ENCODE assay signal across 9 mouse cellular contexts in genomic region chr7:143008996-143009665, GRCm38 (mm10). TPM values are rescaled to one million over a fixed set of nuclear protein-coding genes. Genes with fewer than 3 reads are reported as not detected.
DNase-seq lines count a peak whose midpoint lies in the region; ATAC-seq and TF ChIP-seq lines count a peak whose summit lies in the region.
"Had no signal": no experiment of that assay in that cellular context is flagged by ENCODE, and none has a peak within 500 bp of the region (broad histone marks: within the 10 kb centered on the region; RNA-seq: fewer than 3 reads in every experiment).

No protein-coding gene starts in this region.

- H3K4me2 ChIP-seq in forebrain, embryonic 12.5 days: no peak overlapping the region
- no peak overlapping the region for H3K4me2 ChIP-seq in hindbrain, embryonic 12.5 days (replicated peaks)
- H3K4me2 ChIP-seq in limb, embryonic 14.5 days (replicated peaks; ENCODE audit: low read depth, low read length, severe bottlenecking): peak overlapping the region; percentile 36
- no peak overlapping the region; the same call in 1 of the 2 replicates for H3K4me2 ChIP-seq in neural tube, embryonic 13.5 days

- DNase-seq in heart, adult 11 months: peak; percentile 97
- no peak for DNase-seq in heart, postnatal 25 days (ENCODE audit: low spot score)
- DNase-seq in limb, embryonic 14.5 days (ENCODE audit: low spot score): peak; percentile 88
- no peak for DNase-seq in urinary bladder, postnatal 10 days (ENCODE audit: low spot score)
- DNase-seq in urinary bladder, adult 2 months (ENCODE audit: low spot score): no peak

- 67% methylated on average over 3 of the region's 4 CpGs for WGBS in forebrain, embryonic 12.5 days
- 67% methylated on average over 3 of the region's 4 CpGs for WGBS in hindbrain, embryonic 12.5 days
- WGBS in limb, embryonic 14.5 days: 22% methylated on average over 3 of the region's 4 CpGs
- 38% methylated on average over 3 of the region's 4 CpGs for WGBS in neural tube, embryonic 13.5 days

- H3K36me3 ChIP-seq in forebrain, embryonic 12.5 days (replicated peaks): no peaks in the 10 kb centered on the region
- no peaks in the 10 kb centered on the region for H3K36me3 ChIP-seq in hindbrain, embryonic 12.5 days
- H3K36me3 ChIP-seq in limb, embryonic 14.5 days (ENCODE audit: control insufficient read depth, insufficient read depth, low read length): no peaks in the 10 kb centered on the region
- no peaks in the 10 kb centered on the region for H3K36me3 ChIP-seq in neural tube, embryonic 13.5 days

- TF ChIP-seq POLR2A in limb, embryonic 14.5 days (IDR thresholded peaks at IDR 0.05; ENCODE audit: borderline replicate concordance, extremely low read depth, insufficient read depth, insufficient read length): no peak

- no peaks in the 10 kb centered on the region for H3K27me3 ChIP-seq in forebrain, embryonic 12.5 days
- no peaks in the 10 kb centered on the region for H3K27me3 ChIP-seq in hindbrain, embryonic 12.5 days
- no peaks in the 10 kb centered on the region for H3K27me3 ChIP-seq in limb, embryonic 14.5 days (ENCODE audit: control insufficient read depth, insufficient read depth, low read length)
- no peaks in the 10 kb centered on the region; the same call in 1 of the 2 replicates for H3K27me3 ChIP-seq in neural tube, embryonic 13.5 days

- intact Hi-C loops in heart, postnatal 25 days (cut with DNase I): loop anchor here (1.0 to 10.0 kb wide), 6 partner anchors 44 to 466 kb away; partner anchors contain the start of gene Slc22a18

- H3K9me3 ChIP-seq in forebrain, embryonic 12.5 days: no peaks in the 10 kb centered on the region
- H3K9me3 ChIP-seq in hindbrain, embryonic 12.5 days (replicated peaks): no peaks in the 10 kb centered on the region
- no peaks in the 10 kb centered on the region for H3K9me3 ChIP-seq in limb, embryonic 14.5 days (ENCODE audit: control insufficient read depth, low read length)
- no peaks in the 10 kb centered on the region for H3K9me3 ChIP-seq in neural tube, embryonic 13.5 days

- ATAC-seq in forebrain, embryonic 12.5 days (ENCODE audit: low FRiP score): no peak
- no peak for ATAC-seq in hindbrain, embryonic 12.5 days (ENCODE audit: low FRiP score)
- ATAC-seq in limb, embryonic 14.5 days (ENCODE audit: low FRiP score, low read depth): peak; percentile 87
- ATAC-seq in neural tube, embryonic 13.5 days (ENCODE audit: low read depth): no peak

- H3K9ac ChIP-seq in forebrain, embryonic 12.5 days: no peak overlapping the region
- H3K9ac ChIP-seq in hindbrain, embryonic 12.5 days: no peak overlapping the region
- H3K9ac ChIP-seq in limb, embryonic 14.5 days (ENCODE audit: low read depth, low read length, severe bottlenecking): peak overlapping the region; percentile 8; the same call in 1 of the 2 replicates
- peak overlapping the region; percentile 26; the same call in 1 of the 2 replicates for H3K9ac ChIP-seq in neural tube, embryonic 13.5 days

- H3K4me1 ChIP-seq in forebrain, embryonic 12.5 days: peaks cover 9% of the 10 kb centered on the region; the same call in 1 of the 2 replicates
- H3K4me1 ChIP-seq in hindbrain, embryonic 12.5 days: peaks cover 18% of the 10 kb centered on the region
- H3K4me1 ChIP-seq in limb, embryonic 14.5 days (ENCODE audit: control insufficient read depth, insufficient read depth, low read length): peaks cover 37% of the 10 kb centered on the region
- H3K4me1 ChIP-seq in neural tube, embryonic 13.5 days (replicated peaks): peaks cover 59% of the 10 kb centered on the region

- no peak overlapping the region for H3K4me3 ChIP-seq in forebrain, embryonic 12.5 days (replicated peaks)
- no peak overlapping the region for H3K4me3 ChIP-seq in hindbrain, embryonic 12.5 days
- H3K4me3 ChIP-seq in limb, embryonic 14.5 days (replicated peaks; ENCODE audit: low read length): no peak overlapping the region
- H3K4me3 ChIP-seq in neural tube, embryonic 13.5 days: no peak overlapping the region

- H3K27ac ChIP-seq in forebrain, embryonic 12.5 days: peak overlapping the region; percentile 50; the same call in 1 of the 2 replicates
- peak overlapping the region; percentile 35 for H3K27ac ChIP-seq in hindbrain, embryonic 12.5 days
- H3K27ac ChIP-seq in limb, embryonic 14.5 days (replicated peaks; ENCODE audit: low read depth, low read length): peak overlapping the region; percentile 95
- peak overlapping the region; percentile 87 for H3K27ac ChIP-seq in neural tube, embryonic 13.5 days (replicated peaks)

RNA-seq across cellular contexts. Expression of gene Tspan32, which starts 4.3 kb away (rescaled TPM):
- 1 to 10 TPM in 1 of 2 experiments, under 1 TPM in 1; 0.34 to 1.5 TPM for total RNA-seq in heart, postnatal 25 days (2021)
- polyA plus RNA-seq in forebrain, embryonic 12.5 days (2016; fragmentation: Nextera tagmentation; extraction: Ambion mirVana): 1.3 and 1.5 TPM in 2 replicates
- polyA plus RNA-seq in hindbrain, embryonic 12.5 days (2016; fragmentation: Nextera tagmentation; extraction: Ambion mirVana): 2.2 and 2.8 TPM in 2 replicates
- 5.1 and 5.5 TPM in 2 replicates for polyA plus RNA-seq in limb, embryonic 14.5 days (2012; rRNA removed)
- 6.0 and 7.3 TPM in 2 replicates for polyA plus RNA-seq in limb, embryonic 14.5 days (2014; fragmentation: Nextera tagmentation; extraction: Ambion mirVana)
- polyA plus RNA-seq in neural tube, embryonic 13.5 days (2015; fragmentation: Nextera tagmentation; extraction: Ambion mirVana): 0.36 and 0.85 TPM in 2 replicates
- polyA plus RNA-seq in urinary bladder, adult 2 months (2012; rRNA removed): 1.9 and 2.8 TPM in 2 replicates

RNA-seq across cellular contexts. Expression of gene Ascl2, which starts 40.1 kb away (rescaled TPM):
- not detected for total RNA-seq in heart, postnatal 25 days (2021)
- 0.17 and 0.40 TPM in 2 replicates for polyA plus RNA-seq in forebrain, embryonic 12.5 days (2016; fragmentation: Nextera tagmentation; extraction: Ambion mirVana)
- polyA plus RNA-seq in hindbrain, embryonic 12.5 days (2016; fragmentation: Nextera tagmentation; extraction: Ambion mirVana): 0.41 and 0.56 TPM in 2 replicates
- 1.9 and 3.5 TPM in 2 replicates for polyA plus RNA-seq in limb, embryonic 14.5 days (2012; rRNA removed)
- 1.1 and 1.5 TPM in 2 replicates for polyA plus RNA-seq in limb, embryonic 14.5 days (2014; fragmentation: Nextera tagmentation; extraction: Ambion mirVana)
- polyA plus RNA-seq in neural tube, embryonic 13.5 days (2015; fragmentation: Nextera tagmentation; extraction: Ambion mirVana): 0.55 and 0.98 TPM in 2 replicates
- polyA plus RNA-seq in urinary bladder, adult 2 months (2012; rRNA removed): 2.4 and 2.7 TPM in 2 replicates
- total RNA-seq: hematopoietic stem cell, adult 5-6 weeks had no signal

RNA-seq across cellular contexts. Expression of gene Cd81, which starts 43.4 kb away (rescaled TPM):
- total RNA-seq in heart, postnatal 25 days (2021): 100 to 1,000 TPM; 424 to 455 TPM
- polyA plus RNA-seq in forebrain, embryonic 12.5 days (2016; fragmentation: Nextera tagmentation; extraction: Ambion mirVana): 199 and 205 TPM in 2 replicates
- polyA plus RNA-seq in hindbrain, embryonic 12.5 days (2016; fragmentation: Nextera tagmentation; extraction: Ambion mirVana): 251 and 261 TPM in 2 replicates
- 456 and 528 TPM in 2 replicates for polyA plus RNA-seq in limb, embryonic 14.5 days (2012; rRNA removed)
- 658 and 696 TPM in 2 replicates for polyA plus RNA-seq in limb, embryonic 14.5 days (2014; fragmentation: Nextera tagmentation; extraction: Ambion mirVana)
- polyA plus RNA-seq in neural tube, embryonic 13.5 days (2015; fragmentation: Nextera tagmentation; extraction: Ambion mirVana): 365 and 369 TPM in 2 replicates
- polyA plus RNA-seq in urinary bladder, adult 2 months (2012; rRNA removed): 591 and 684 TPM in 2 replicates

RNA-seq across cellular contexts. Expression of gene Tssc4, which starts 59.9 kb away (rescaled TPM):
- total RNA-seq in heart, postnatal 25 days (2021): 10 to 100 TPM; 13.8 to 19.6 TPM
- polyA plus RNA-seq in forebrain, embryonic 12.5 days (2016; fragmentation: Nextera tagmentation; extraction: Ambion mirVana): 106 and 108 TPM in 2 replicates
- polyA plus RNA-seq in hindbrain, embryonic 12.5 days (2016; fragmentation: Nextera tagmentation; extraction: Ambion mirVana): 83.3 and 88.7 TPM in 2 replicates
- 130 and 174 TPM in 2 replicates for polyA plus RNA-seq in limb, embryonic 14.5 days (2012; rRNA removed)
- 65.0 and 67.0 TPM in 2 replicates for polyA plus RNA-seq in limb, embryonic 14.5 days (2014; fragmentation: Nextera tagmentation; extraction: Ambion mirVana)
- polyA plus RNA-seq in neural tube, embryonic 13.5 days (2015; fragmentation: Nextera tagmentation; extraction: Ambion mirVana): 82.4 and 88.4 TPM in 2 replicates
- polyA plus RNA-seq in urinary bladder, adult 2 months (2012; rRNA removed): 44.7 and 57.5 TPM in 2 replicates

Comparison
In these comparisons a context has a peak if more than half of its experiments do, and no peak if none do; other contexts are left out.
1. DNase-seq: peak in heart, adult 11 months (single experiment) and limb, embryonic 14.5 days (single experiment); none in heart, postnatal 25 days (single experiment), urinary bladder, postnatal 10 days (single experiment) and urinary bladder, adult 2 months (single experiment).
2. H3K27ac ChIP-seq: peak in every context shown above with its lines; median percentile 95 in limb, embryonic 14.5 days; 87 in neural tube, embryonic 13.5 days; 50 in forebrain, embryonic 12.5 days; 35 in hindbrain, embryonic 12.5 days.
3. H3K9ac ChIP-seq: peak in limb, embryonic 14.5 days (single experiment) and neural tube, embryonic 13.5 days (single experiment); none in forebrain, embryonic 12.5 days (single experiment) and hindbrain, embryonic 12.5 days (single experiment).